Mouse (Mus musculus) liver, postnatal 0 days (tissue): ENCODE data around the gene Tmem131l.

Experiments
- CTCF ChIP-seq: sonication (generic); IDR thresholded peaks from 2 replicates; pipeline ENCODE4 v1.5.1; 2016; ENCODE audit warnings: antibody characterized with exemption, low read depth
- EP300 ChIP-seq: IDR thresholded peaks from 2 replicates; pipeline ENCODE4 v1.6.1; 2016; ENCODE audit warnings: antibody characterized with exemption, low read depth, mild to moderate bottlenecking

DNA sequence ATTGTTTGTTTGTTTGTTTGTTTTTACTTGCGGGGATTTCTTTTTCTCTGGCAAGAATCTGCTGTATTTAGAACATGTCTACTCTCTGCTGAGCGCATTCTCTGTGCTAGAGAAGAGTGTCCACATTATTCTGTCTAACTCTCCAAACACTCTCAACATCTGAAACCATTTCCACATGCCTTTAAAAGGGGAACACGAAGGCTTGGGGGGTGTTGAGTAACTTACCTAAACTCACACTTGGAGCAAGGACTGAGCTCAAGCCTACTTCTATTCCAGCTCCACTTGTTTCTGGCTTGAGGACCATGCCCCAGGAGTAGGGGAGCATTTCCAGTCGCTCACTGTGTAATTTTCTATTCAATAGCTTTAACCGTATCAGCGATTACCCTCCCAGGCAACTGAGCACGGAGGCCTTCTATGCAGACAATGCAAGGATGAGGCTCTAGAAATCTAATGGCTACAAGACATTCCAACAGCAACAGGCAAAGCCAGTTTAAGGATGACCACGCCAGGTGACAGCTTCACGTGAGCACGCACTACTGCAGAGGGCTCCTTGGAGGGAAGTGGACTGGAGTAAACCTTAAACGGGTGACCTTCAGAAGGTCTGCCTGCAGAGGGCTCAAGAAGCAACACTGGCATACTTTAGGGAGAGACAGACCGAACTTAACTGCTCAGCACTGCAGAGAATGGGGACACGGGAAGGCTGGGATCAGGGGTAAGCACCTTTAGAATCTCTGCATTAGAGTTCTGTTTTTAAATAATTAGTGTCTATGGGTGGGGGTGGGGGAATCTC, 36.8 kb upstream of the Tmem131l start:
- TF ChIP-seq CTCF (0 out of 2 replicates have a peak, but pooled peaks have one; percentile 16), EP300 (no peak)
